Mouse (Mus musculus): ENCODE measurements around the gene Serpina3b. TPM values are rescaled to one million over a fixed set of nuclear protein-coding genes. Genes with fewer than 3 reads are reported as not detected.

Serpina3b gene
- polyA plus RNA-seq, 1 experiment from 2014 or later = 0.12 TPM

DNA sequence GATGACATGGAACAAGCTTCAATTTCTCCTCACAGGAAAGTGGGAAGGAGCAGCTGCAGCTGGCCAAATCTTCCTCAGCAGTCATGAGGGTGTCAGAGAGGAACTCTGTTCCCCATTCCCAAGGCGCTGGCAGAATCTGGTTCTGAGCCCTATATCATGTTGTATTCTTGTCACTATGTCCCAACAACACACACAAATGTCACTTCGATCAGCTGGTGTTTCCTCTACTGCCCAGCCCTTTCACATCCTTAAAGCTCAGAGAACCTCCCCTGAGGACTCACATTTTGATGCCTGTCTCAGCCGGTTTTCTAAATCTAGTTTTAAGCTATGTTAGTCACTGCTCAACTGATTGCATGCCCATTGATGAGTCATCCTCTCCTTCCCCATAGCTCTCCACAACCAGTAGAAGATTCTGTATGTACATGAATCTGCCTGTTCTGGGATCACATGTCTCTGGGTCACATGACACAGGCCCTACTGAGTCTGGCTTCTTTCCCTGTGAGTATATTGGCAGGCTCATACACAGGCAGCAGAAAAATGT is 58.3 kb downstream of the Serpina3b start:
- Histone ChIP-seq H3K4me1 (replicated peaks; ENCODE audit: control insufficient read depth, insufficient read depth, low read length) (no peaks in the 10 kb centered on the region), H3K27me3 (replicated peaks; ENCODE audit: control insufficient read depth, insufficient read depth, low read length) (no peaks in the 10 kb centered on the region), H3K9me3 (ENCODE audit: control insufficient read depth, low read length) (no peaks in the 10 kb centered on the region), H3K4me3 (ENCODE audit: low read depth, low read length) (no peak overlapping the region), H3K27ac (ENCODE audit: low read depth, low read length) (no peak overlapping the region), H3K4me2 (no peak overlapping the region), H3K9ac (ENCODE audit: low read depth, low read length) (no peak overlapping the region), H3K36me3 (ENCODE audit: control insufficient read depth, insufficient read depth, low read length) (no peaks in the 10 kb centered on the region)
- 76% methylated on average over 3 of the region's 3 CpGs for WGBS
- 0 out of 2 replicates have a peak, but pooled peaks have one; percentile 23 for ATAC-seq (replicated peaks; ENCODE audit: low FRiP score)
- no peak for DNase-seq (ENCODE audit: low spot score)

Other genes with a start within 250 kb of the Serpina3b start
- gene Serpina1c, start 223.1 kb upstream of the Serpina3b start, polyA plus RNA-seq (2014; fragmentation: Nextera tagmentation; extraction: Ambion mirVana) = 20.4 and 21.9 TPM in 2 replicates
- gene Serpina1e, start 169.0 kb upstream of the Serpina3b start, polyA plus RNA-seq (2014; fragmentation: Nextera tagmentation; extraction: Ambion mirVana) = 36.4 and 37.7 TPM in 2 replicates
- 2.7 and 3.0 TPM in 2 replicates for gene Serpina11, start 138.0 kb upstream of the Serpina3b start, polyA plus RNA-seq (2014; fragmentation: Nextera tagmentation; extraction: Ambion mirVana)
- not detected in 2 replicates for gene Serpina9, start 114.2 kb upstream of the Serpina3b start, polyA plus RNA-seq (2014; fragmentation: Nextera tagmentation; extraction: Ambion mirVana)
- gene Serpina12, start 83.6 kb upstream of the Serpina3b start, polyA plus RNA-seq (2014; fragmentation: Nextera tagmentation; extraction: Ambion mirVana) = not detected in 2 replicates
- not detected in 2 replicates for gene Serpina5, start 26.9 kb upstream of the Serpina3b start, polyA plus RNA-seq (2014; fragmentation: Nextera tagmentation; extraction: Ambion mirVana)
- gene Serpina3a, start 15.3 kb upstream of the Serpina3b start, polyA plus RNA-seq (2014; fragmentation: Nextera tagmentation; extraction: Ambion mirVana) = not detected in 2 replicates
- not detected in 2 replicates for gene Serpina3c, start 25.9 kb downstream of the Serpina3b start, polyA plus RNA-seq (2014; fragmentation: Nextera tagmentation; extraction: Ambion mirVana)
- 0.08 and 0.39 TPM in 2 replicates for gene Serpina3f, start 86.5 kb downstream of the Serpina3b start, polyA plus RNA-seq (2014; fragmentation: Nextera tagmentation; extraction: Ambion mirVana)
- gene Serpina3g, start 108.2 kb downstream of the Serpina3b start, polyA plus RNA-seq (2014; fragmentation: Nextera tagmentation; extraction: Ambion mirVana) = 1.2 and 2.6 TPM in 2 replicates
- 0.14 and 0.27 TPM in 2 replicates for gene Serpina3i, start 135.1 kb downstream of the Serpina3b start, polyA plus RNA-seq (2014; fragmentation: Nextera tagmentation; extraction: Ambion mirVana)
- gene Serpina3j, start 186.6 kb downstream of the Serpina3b start, polyA plus RNA-seq (2014; fragmentation: Nextera tagmentation; extraction: Ambion mirVana) = not detected in 2 replicates
- not detected in 2 replicates for gene Serpina3k, start 210.5 kb downstream of the Serpina3b start, polyA plus RNA-seq (2014; fragmentation: Nextera tagmentation; extraction: Ambion mirVana)
- gene Serpina3m, start 210.5 kb downstream of the Serpina3b start, polyA plus RNA-seq (2014; fragmentation: Nextera tagmentation; extraction: Ambion mirVana) = not detected in 2 replicates